Mouse (Mus musculus) heart, postnatal 25 days (tissue): Measurements from ENCODE around the gene Flad1. TPM values are rescaled to one million over a fixed set of nuclear protein-coding genes. Genes with fewer than 3 reads are reported as not detected.
A peak's percentile ranks its signal among the peaks of the same experiment; 100 is the strongest.
"Not testable (repeated sequence)": the region's sequence is repeated elsewhere in the genome, so short reads cannot be mapped to it uniquely, and the experiment has no call there.

Experiments used
- DNase-seq: peaks from one replicate; pipeline ENCODE4 v3.0.0; 2022; ENCODE audit warnings: low spot score
- intact Hi-C: fragments of 180-260 bp; cut with DNase I; formaldehyde crosslinking; loops from one replicate; pipeline ENCODE4 v1.15.1; 2025
- total RNA-seq, 2 experiments: library from RNA; stranded (reverse); gene quantifications; 2 replicates each; pipeline ENCODE4 v1.2.3; 2021

Gene Flad1
- total RNA-seq, 2 experiments from 2014 or later, result 57.5 to 60.8 TPM

- DNase-seq, result peak; percentile 95
- intact Hi-C loops, result no loop called here
Observed at GRCm38 (mm10) chr3:89430171-89431159, 18.8 kb upstream of the Flad1 start, which contains the start of gene Pygo2. Pygo2 (plus strand) TSS chr3:89430214.

GRCm38 (mm10) chr3:89429021-89429420, 17.4 kb upstream of the Flad1 start:
- intact Hi-C loops, DNase-seq: not testable (repeated sequence)

GRCm38 (mm10) chr3:89425876-89426275, 14.2 kb upstream of the Flad1 start:
- DNase-seq, result no peak
- intact Hi-C loops, result no loop called here

GRCm38 (mm10) chr3:89425141-89425525, 13.5 kb upstream of the Flad1 start:
- DNase-seq, result no peak
- intact Hi-C loops, result no loop called here

- DNase-seq, result no peak
- intact Hi-C loops, result no loop called here
Observed at GRCm38 (mm10) chr3:89424416-89425140, 12.9 kb upstream of the Flad1 start.

- intact Hi-C loops, result no loop called here
- DNase-seq, result no peak
Observed at GRCm38 (mm10) chr3:89422556-89423205, 11.0 kb upstream of the Flad1 start.

- intact Hi-C loops, result no loop called here
- DNase-seq, result no peak
Observed at GRCm38 (mm10) chr3:89421810-89422473, 10.3 kb upstream of the Flad1 start.

- intact Hi-C loops, result no loop called here
Observed at GRCm38 (mm10) chr3:89421002-89421774, 9.5 kb upstream of the Flad1 start.

GRCm38 (mm10) chr3:89420421-89420820, 8.8 kb upstream of the Flad1 start:
- intact Hi-C loops, result no loop called here
- no peak for DNase-seq

More at GRCm38 (mm10) chr3:89421002-89421774, 9.5 kb upstream of the Flad1 start:
- peak; percentile 89 for DNase-seq

GRCm38 (mm10) chr3:89419981-89420380, 8.3 kb upstream of the Flad1 start:
- no peak for DNase-seq
- intact Hi-C loops, result no loop called here

GRCm38 (mm10) chr3:89419571-89419970, 7.9 kb upstream of the Flad1 start:
- DNase-seq, result peak; percentile 65
- intact Hi-C loops, result no loop called here

GRCm38 (mm10) chr3:89418861-89419250, 7.2 kb upstream of the Flad1 start:
- DNase-seq, result peak; percentile 77
- intact Hi-C loops, result no loop called here

- intact Hi-C loops, result no loop called here
- DNase-seq, result peak; percentile 97
Observed at GRCm38 (mm10) chr3:89418170-89418860, 6.6 kb upstream of the Flad1 start, which contains the start of the genes Cks1b and Shc1. Cks1b (minus strand) TSS chr3:89418383. Shc1 (plus strand) TSS chr3:89418443.

GRCm38 (mm10) chr3:89417840-89418169, 6.1 kb upstream of the Flad1 start:
- intact Hi-C loops, result no loop called here
- DNase-seq, result no peak

GRCm38 (mm10) chr3:89417131-89417530, 5.5 kb upstream of the Flad1 start:
- no peak for DNase-seq
- intact Hi-C loops, result no loop called here

GRCm38 (mm10) chr3:89416158-89416557, 4.5 kb upstream of the Flad1 start:
- no peak for DNase-seq
- intact Hi-C loops, result no loop called here

- DNase-seq, result no peak
- intact Hi-C loops, result no loop called here
Observed at GRCm38 (mm10) chr3:89410864-89411263, 806 bp downstream of the Flad1 start.

GRCm38 (mm10) chr3:89409701-89410100, 2.0 kb downstream of the Flad1 start:
- intact Hi-C loops, result no loop called here
- no peak for DNase-seq
